Mouse (Mus musculus): ENCODE data around the gene Tmem189.

The Tmem189 gene

DNA sequence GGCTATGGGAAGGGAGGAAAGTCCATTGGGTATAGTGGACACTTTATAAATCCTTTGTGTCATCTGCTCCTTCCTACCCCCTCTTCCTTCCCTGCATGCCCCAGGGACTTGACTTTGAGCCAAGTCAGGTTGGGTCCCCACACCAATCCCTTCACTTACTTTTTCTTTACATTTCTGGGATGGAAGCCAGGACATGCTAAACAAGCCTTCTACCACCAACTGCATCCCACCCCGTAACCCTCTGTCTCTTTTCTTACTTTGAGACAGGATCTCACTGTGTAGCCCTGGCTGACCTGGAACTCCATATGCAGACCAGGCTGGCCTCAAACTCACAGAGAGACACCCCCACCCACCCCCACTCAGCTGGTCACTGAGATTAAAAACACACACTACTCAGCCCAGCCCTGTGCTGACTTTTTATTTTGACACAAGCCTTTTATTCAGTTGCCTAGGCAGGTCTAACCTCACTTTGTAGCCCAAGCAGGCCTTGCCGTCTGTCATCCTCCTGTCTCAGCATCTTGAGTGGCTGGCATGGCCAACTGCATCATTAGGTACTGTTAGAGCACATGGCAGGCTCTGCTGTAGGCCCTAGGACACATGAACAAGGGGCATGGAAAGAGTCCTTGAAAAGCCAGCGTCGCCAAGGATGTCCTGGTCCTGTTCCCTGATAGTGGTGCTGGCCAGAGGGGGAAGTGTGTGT is 95.9 kb downstream of the Tmem189 start:
- no peak for DNase-seq (ENCODE audit: low spot score in 2 of 2)
